Mouse (Mus musculus): ENCODE results near the gene Dgkz.
A peak's percentile ranks its signal among the peaks of the same experiment; 100 is the strongest.

The Dgkz gene

GRCm38 (mm10) chr2:91996006-91996405 is 20.3 kb upstream of the Dgkz start:
- no peak for DNase-seq (ENCODE audit: low read depth, low spot score)

GRCm38 (mm10) chr2:91993409-91993808 is 17.7 kb upstream of the Dgkz start:
- DNase-seq (ENCODE audit: low read depth, low spot score): no peak

- DNase-seq (ENCODE audit: low read depth, low spot score): no peak
These were observed 14.1 kb upstream of the Dgkz start for GRCm38 (mm10) chr2:91989750-91990149.

- DNase-seq (ENCODE audit: low read depth, low spot score): peak; percentile 69
These were observed 11.9 kb upstream of the Dgkz start for GRCm38 (mm10) chr2:91987542-91987941.

DNA sequence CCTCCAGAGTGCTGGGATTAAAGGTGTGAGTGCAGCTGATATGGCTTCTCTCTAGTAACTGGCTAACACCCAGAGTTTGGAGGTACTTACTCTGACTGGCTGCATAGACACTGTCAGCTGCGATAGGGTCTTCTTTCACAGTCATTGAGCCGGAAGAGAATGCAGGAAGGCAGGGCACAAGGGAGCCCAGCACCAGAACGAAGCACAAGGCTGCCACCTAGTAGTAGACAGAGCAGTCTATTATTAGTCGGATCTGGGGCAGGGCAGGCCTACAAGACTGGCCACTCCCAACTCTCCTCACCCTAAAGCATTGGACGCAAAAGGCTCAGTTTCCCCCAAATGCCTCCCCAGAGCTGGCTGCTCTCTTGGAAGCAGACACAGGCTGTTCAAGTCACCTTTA is 10.4 kb upstream of the Dgkz start:
- DNase-seq (ENCODE audit: low read depth, low spot score): no peak

- no peak for DNase-seq (ENCODE audit: low read depth, low spot score)
These were observed 9.4 kb upstream of the Dgkz start for GRCm38 (mm10) chr2:91984906-91985525.

DNA sequence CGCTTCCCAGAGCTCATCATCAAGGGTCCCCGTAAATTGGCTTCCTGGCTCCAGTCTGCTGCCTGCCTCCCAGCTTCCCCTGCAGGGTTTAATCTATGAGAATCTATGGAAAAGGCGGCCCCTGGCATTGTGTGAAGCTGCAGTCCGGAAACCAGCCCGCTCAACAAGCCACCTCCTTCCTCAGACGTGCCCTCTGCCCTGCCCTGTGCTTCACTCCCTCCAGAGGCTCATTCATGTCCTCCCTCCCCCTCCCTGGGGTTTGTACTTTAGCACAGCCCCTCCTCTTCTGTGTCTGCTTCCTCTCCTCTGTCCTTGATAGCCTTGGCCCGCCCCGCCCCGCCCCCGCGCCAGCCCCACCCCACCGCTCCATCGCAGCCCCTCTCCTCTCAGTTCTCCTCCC is 8.8 kb upstream of the Dgkz start:
- no peak for DNase-seq (ENCODE audit: low read depth, low spot score)

GRCm38 (mm10) chr2:91980830-91981229 is 5.2 kb upstream of the Dgkz start:
- DNase-seq (ENCODE audit: low read depth, low spot score): no peak

GRCm38 (mm10) chr2:91980245-91980644 is 4.6 kb upstream of the Dgkz start:
- DNase-seq (ENCODE audit: low read depth, low spot score): no peak

GRCm38 (mm10) chr2:91978547-91978946 is 2.9 kb upstream of the Dgkz start:
- no peak for DNase-seq (ENCODE audit: low read depth, low spot score)

- DNase-seq (ENCODE audit: low read depth, low spot score): no peak
These were observed 2.3 kb upstream of the Dgkz start for GRCm38 (mm10) chr2:91977960-91978359.

DNA sequence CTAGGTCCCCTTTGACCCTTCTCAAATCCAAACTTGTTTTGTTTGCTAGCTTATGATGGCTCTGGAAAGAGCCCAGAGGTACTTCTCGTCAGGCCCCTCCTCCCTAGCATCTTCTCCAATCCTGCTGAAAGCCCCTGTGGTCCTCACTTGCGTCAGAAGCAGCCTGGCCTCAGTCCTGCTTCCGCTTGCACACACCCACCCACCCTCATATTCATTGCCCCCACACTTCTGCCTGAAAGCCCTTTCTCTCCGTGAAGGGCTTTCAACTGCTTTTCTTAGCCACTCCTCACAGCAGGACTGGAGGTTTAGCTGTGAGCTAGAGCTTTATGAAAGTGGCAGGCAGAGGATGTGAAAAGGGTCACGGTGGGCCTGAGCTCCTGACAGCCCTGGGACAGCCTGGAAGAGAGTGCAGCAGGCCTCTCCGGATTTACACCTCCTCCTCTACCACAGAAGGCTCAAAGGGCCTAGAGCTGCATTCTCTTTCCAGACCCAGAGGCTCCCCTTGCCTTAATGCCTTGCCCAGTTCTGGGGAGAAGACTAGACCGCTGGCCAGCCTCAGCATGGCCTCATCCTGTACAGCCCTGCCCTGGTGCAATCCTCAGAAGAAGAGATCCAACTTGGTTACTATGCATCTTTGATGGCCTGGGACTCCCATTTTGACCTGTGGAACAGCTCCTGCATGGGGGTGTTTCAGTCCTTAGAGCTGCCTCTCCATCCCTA is 2.1 kb downstream of the Dgkz start:
- no peak for DNase-seq (ENCODE audit: low read depth, low spot score)

- no peak for DNase-seq (ENCODE audit: low read depth, low spot score)
These were observed 3.5 kb downstream of the Dgkz start for GRCm38 (mm10) chr2:91972121-91972566.

GRCm38 (mm10) chr2:91971231-91972097 is 4.2 kb downstream of the Dgkz start:
- no peak for DNase-seq (ENCODE audit: low read depth, low spot score)

GRCm38 (mm10) chr2:91967962-91968361 is 7.7 kb downstream of the Dgkz start:
- no peak for DNase-seq (ENCODE audit: low read depth, low spot score)

DNA sequence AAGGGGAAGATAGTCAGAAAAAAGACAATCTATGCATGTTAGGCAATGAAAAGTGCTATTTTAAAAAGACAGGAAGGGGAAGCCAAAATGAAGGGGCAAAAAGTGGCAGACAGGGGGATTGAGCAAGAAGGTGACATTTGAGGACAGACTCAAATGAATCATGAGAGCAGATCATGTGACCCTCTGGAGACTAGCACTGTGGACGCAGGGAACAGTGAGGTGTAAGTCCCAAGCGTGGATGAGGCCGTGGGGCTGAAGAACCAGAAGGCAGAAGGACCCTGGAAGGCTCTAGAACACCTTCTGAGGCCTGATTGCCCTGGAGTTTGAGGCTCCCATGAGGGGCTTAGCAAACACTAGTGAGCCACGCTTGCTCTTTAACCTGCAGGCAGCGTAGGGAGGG is 9.3 kb downstream of the Dgkz start:
- DNase-seq (ENCODE audit: low read depth, low spot score): no peak

DNA sequence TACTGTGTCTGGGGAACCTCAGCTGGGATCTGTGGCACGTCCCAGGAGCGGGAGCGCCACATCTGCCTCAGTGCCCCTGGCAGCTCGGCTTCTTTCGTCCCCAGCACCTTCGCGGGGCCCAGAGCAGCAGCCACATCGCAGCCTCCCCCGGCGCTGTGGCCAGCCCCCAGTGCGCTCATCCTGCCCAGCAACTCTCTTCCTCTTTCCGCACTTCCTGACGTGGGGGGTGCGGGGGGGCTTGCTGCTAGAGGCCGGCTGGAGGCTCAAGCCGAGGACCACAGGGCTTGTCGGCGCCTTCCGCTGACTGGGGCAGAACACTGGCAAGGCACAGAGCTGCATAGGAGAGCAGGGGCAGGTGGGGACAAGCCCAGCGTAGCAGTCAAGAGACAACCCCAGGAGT is 10.2 kb downstream of the Dgkz start:
- DNase-seq (ENCODE audit: low read depth, low spot score): no peak

GRCm38 (mm10) chr2:91964610-91965204 is 11.0 kb downstream of the Dgkz start:
- DNase-seq (ENCODE audit: low read depth, low spot score): no peak

DNA sequence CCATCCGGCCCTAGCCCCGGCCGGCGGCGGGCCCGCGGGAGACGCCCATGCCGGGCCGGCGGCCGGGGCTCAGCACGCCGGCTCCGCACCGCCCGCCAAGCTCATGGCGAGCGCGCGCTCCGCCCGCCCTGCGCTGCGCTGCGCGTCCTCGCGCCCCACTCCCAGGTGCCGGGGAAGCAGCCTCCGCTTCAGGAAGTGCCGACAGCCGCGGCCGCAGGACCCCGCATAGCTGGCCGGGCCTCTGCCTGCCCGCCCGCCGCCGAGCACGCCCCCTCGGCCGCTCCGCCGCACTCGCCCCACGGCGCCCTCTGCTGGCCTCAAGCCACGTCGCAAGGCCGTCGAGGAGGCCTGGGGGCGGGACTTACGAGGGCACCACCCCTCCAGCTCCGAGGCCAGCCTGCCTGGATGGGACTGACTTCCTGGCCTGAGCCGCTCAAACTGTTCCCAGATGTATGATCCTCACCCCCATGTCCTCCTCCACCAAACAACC is 12.2 kb downstream of the Dgkz start:
- DNase-seq (ENCODE audit: low read depth, low spot score): peak; percentile 90

DNA sequence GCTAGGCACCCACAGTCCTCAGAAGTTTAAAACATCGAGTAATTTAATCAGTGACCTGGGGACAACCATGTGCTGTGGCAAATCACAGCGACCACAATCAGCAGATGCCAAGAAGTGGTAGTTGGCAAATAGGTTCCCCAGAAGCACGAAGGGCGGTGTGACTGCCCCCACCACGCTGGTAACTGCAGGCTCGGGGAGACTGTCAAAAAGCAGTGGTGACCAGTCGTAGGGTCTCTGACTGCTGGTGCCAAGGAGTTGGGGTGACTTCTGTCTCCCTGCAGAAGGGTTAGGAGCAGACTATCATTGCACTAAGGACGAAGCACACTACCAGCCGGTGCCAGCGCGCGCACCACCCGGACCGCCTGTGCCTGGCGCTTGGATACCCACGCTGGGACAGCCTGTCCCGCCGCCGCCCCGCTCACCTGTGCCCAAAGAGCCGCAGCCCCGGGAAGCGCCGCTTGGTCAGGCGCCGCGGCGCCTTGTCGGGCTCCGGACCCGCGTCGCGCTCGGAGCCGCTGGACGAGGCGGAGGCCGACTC is 12.7 kb downstream of the Dgkz start:
- DNase-seq (ENCODE audit: low read depth, low spot score): no peak

DNA sequence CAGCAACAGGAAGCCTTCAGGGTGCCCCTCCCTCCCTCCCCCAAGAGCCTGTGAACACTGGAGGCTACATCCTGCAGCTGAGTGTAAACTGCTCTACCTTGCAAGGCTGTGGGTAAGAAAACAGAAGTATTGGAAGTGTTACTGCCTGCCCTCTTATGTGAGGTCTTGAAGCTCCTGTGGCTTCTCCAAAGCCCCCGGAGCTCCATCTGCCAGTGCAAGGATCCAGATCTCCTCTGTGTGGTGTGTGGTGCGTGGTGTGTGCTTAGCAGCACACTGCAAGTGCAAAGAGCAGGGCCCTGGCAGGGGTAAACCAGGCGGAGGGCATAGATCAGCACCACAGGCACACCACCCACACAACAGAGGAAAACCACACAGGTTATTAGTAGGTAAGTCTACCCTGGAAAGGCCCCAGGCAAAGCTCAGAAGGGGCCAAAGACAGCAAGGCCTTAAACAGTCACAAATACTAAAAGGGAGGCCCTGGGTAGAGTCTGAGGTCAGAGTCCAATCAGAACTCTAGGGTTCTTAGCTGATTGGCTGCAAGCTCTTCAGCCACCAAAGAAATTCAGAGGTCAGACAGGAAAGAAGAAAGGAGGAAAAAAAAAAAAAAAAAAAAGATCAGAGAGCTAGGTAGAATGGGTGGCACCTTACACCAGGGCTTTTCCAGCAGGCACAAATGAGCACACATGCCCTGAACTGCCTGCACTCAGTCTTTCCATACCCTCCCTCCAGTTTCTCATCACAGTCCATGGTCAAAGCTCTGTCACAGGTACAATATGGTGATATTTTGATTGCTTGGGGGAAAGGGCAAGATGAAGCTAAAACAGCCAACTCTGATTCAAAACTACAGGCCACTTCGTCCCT is 13.5 kb downstream of the Dgkz start:
- no peak for DNase-seq (ENCODE audit: low read depth, low spot score)

Data from retina, postnatal 7 days (tissue).